Mouse (Mus musculus) E14TG2a.4 (cell line): ENCODE measurements around the gene Tsga10ip.

Experiments
- CTCF ChIP-seq: conservative IDR thresholded peaks from 2 replicates; pipeline ENCODE4 v1.5.1; 2014; ENCODE audit warnings: low read length
- NANOG ChIP-seq: IDR thresholded peaks from 2 replicates; pipeline ENCODE4 v1.6.1; 2014; ENCODE audit warnings: borderline replicate concordance, low read length, mixed read lengths

GRCm38 (mm10) chr19:5444371-5444908 is 42.1 kb upstream of the Tsga10ip start:
- no peak for TF ChIP-seq CTCF
- no peak for TF ChIP-seq NANOG
